Mouse (Mus musculus): ENCODE results near the gene Tmco3. TPM values are rescaled to one million over a fixed set of nuclear protein-coding genes. Genes with fewer than 3 reads are reported as not detected.

The Tmco3 gene
- polyA plus RNA-seq, 1 experiment = 16.7 TPM

GRCm38 (mm10) chr8:13353155-13353833 lies 65.3 kb downstream of the Tmco3 start:
- Histone ChIP-seq H3K36me3 (replicated peaks; ENCODE audit: low read length) (peaks cover 94% of the 10 kb centered on the region), H3K27me3 (replicated peaks) (no peaks in the 10 kb centered on the region), H3K4me1 (peaks cover 100% of the 10 kb centered on the region), H3K4me3 (replicated peaks) (peak overlapping the region; percentile 66), H3K9me3 (no peaks in the 10 kb centered on the region)
- TF ChIP-seq FLI1 (IDR thresholded peaks at IDR 0.05; ENCODE audit: low read length) = no peak
- TF ChIP-seq GATA1 (IDR thresholded peaks at IDR 0.05; ENCODE audit: borderline replicate concordance, low read length) = no peak

- TF ChIP-seq FLI1 (IDR thresholded peaks at IDR 0.05; ENCODE audit: low read length) (no peak), GATA1 (IDR thresholded peaks at IDR 0.05; ENCODE audit: borderline replicate concordance, low read length) (no peak)
- Histone ChIP-seq H3K4me1 (peaks cover 100% of the 10 kb centered on the region), H3K36me3 (replicated peaks; ENCODE audit: low read length) (peaks cover 94% of the 10 kb centered on the region)
Observed at GRCm38 (mm10) chr8:13353883-13354282, 65.9 kb downstream of the Tmco3 start.

GRCm38 (mm10) chr8:13356221-13356620 lies 68.2 kb downstream of the Tmco3 start:
- Histone ChIP-seq H3K4me3 (replicated peaks) (no peak overlapping the region), H3K9me3 (no peaks in the 10 kb centered on the region), H3K36me3 (replicated peaks; ENCODE audit: low read length) (peaks cover 94% of the 10 kb centered on the region), H3K4me1 (peaks cover 99% of the 10 kb centered on the region), H3K27me3 (replicated peaks) (no peaks in the 10 kb centered on the region)
- TF ChIP-seq FLI1 (IDR thresholded peaks at IDR 0.05; ENCODE audit: low read length) (no peak), GATA1 (IDR thresholded peaks at IDR 0.05; ENCODE audit: borderline replicate concordance, low read length) (no peak)

More at GRCm38 (mm10) chr8:13353883-13354282, 65.9 kb downstream of the Tmco3 start:
- Histone ChIP-seq H3K27me3 (replicated peaks) (no peaks in the 10 kb centered on the region), H3K9me3 (no peaks in the 10 kb centered on the region), H3K4me3 (replicated peaks) (no peak overlapping the region)

- no peak overlapping the region for H3K4me3 ChIP-seq (replicated peaks)
- TF ChIP-seq GATA1 (IDR thresholded peaks at IDR 0.05; ENCODE audit: borderline replicate concordance, low read length) (no peak), FLI1 (IDR thresholded peaks at IDR 0.05; ENCODE audit: low read length) (no peak)
- H3K9me3 ChIP-seq = no peaks in the 10 kb centered on the region; the same call in 1 of the 2 replicates
- H3K27me3 ChIP-seq (replicated peaks) = no peaks in the 10 kb centered on the region
- H3K4me1 ChIP-seq = peaks cover 99% of the 10 kb centered on the region
- peaks cover 94% of the 10 kb centered on the region for H3K36me3 ChIP-seq (replicated peaks; ENCODE audit: low read length)
Observed at GRCm38 (mm10) chr8:13356681-13357080, 68.7 kb downstream of the Tmco3 start.

- H3K4me1 ChIP-seq = peaks cover 77% of the 10 kb centered on the region
- H3K36me3 ChIP-seq (replicated peaks; ENCODE audit: low read length) = peaks cover 100% of the 10 kb centered on the region
- TF ChIP-seq FLI1 (IDR thresholded peaks at IDR 0.05; ENCODE audit: low read length) (no peak), GATA1 (IDR thresholded peaks at IDR 0.05; ENCODE audit: borderline replicate concordance, low read length) (no peak)
- peak overlapping the region; percentile 51 for H3K4me3 ChIP-seq (replicated peaks)
- H3K27me3 ChIP-seq (replicated peaks) = no peaks in the 10 kb centered on the region
- H3K9me3 ChIP-seq = no peaks in the 10 kb centered on the region; the same call in 1 of the 2 replicates
Observed at GRCm38 (mm10) chr8:13360213-13360612, 72.2 kb downstream of the Tmco3 start.

GRCm38 (mm10) chr8:13361865-13362264 lies 73.9 kb downstream of the Tmco3 start:
- H3K4me3 ChIP-seq (replicated peaks) = no peak overlapping the region
- no peaks in the 10 kb centered on the region for H3K27me3 ChIP-seq (replicated peaks)
- TF ChIP-seq GATA1 (IDR thresholded peaks at IDR 0.05; ENCODE audit: borderline replicate concordance, low read length) = no peak
- TF ChIP-seq FLI1 (IDR thresholded peaks at IDR 0.05; ENCODE audit: low read length) = no peak
- H3K9me3 ChIP-seq = no peaks in the 10 kb centered on the region; the same call in 1 of the 2 replicates
- H3K4me1 ChIP-seq = peaks cover 70% of the 10 kb centered on the region
- peaks cover 100% of the 10 kb centered on the region for H3K36me3 ChIP-seq (replicated peaks; ENCODE audit: low read length)

Other genes starting within 250 kb of the Tmco3 start
- 0.08 TPM in 1 of 2 replicates, not detected in the other for gene Proz, start 227.3 kb upstream of the Tmco3 start, polyA plus RNA-seq (2012; ENCODE audit: insufficient read depth, low replicate concordance)
- gene Pcid2, start 182.7 kb upstream of the Tmco3 start, polyA plus RNA-seq (2012; ENCODE audit: insufficient read depth, low replicate concordance) = 10.0 and 25.2 TPM in 2 replicates
- 5.8 and 14.3 TPM in 2 replicates for gene Cul4a, start 182.6 kb upstream of the Tmco3 start, polyA plus RNA-seq (2012; ENCODE audit: insufficient read depth, low replicate concordance)
- 228 and 359 TPM in 2 replicates for gene Lamp1, start 129.0 kb upstream of the Tmco3 start, polyA plus RNA-seq (2012; ENCODE audit: insufficient read depth, low replicate concordance)
- gene Grtp1, start 87.6 kb upstream of the Tmco3 start, polyA plus RNA-seq (2012; ENCODE audit: insufficient read depth, low replicate concordance) = 16.8 and 26.7 TPM in 2 replicates
- gene Adprhl1, start 34.0 kb upstream of the Tmco3 start, polyA plus RNA-seq (2012; ENCODE audit: insufficient read depth, low replicate concordance) = 0.11 TPM in 1 of 2 replicates, not detected in the other
- 0.61 and 3.9 TPM in 2 replicates for gene Dcun1d2, start 59 bp upstream of the Tmco3 start, polyA plus RNA-seq (2012; ENCODE audit: insufficient read depth, low replicate concordance)
- gene Tfdp1, start 50.6 kb downstream of the Tmco3 start, polyA plus RNA-seq (2012; ENCODE audit: insufficient read depth, low replicate concordance) = 2.3 and 11.5 TPM in 2 replicates
- not detected in 2 replicates for gene Atp4b, start 108.6 kb downstream of the Tmco3 start, polyA plus RNA-seq (2012; ENCODE audit: insufficient read depth, low replicate concordance)
- 0.11 TPM in 1 of 2 replicates, not detected in the other for gene Grk1, start 116.9 kb downstream of the Tmco3 start, polyA plus RNA-seq (2012; ENCODE audit: insufficient read depth, low replicate concordance)
- gene Tmem255b, start 147.0 kb downstream of the Tmco3 start, polyA plus RNA-seq (2012; ENCODE audit: insufficient read depth, low replicate concordance) = not detected in 2 replicates
- gene Gas6, start 206.3 kb downstream of the Tmco3 start, polyA plus RNA-seq (2012; ENCODE audit: insufficient read depth, low replicate concordance) = 1.3 TPM in 1 of 2 replicates, not detected in the other